Mouse (Mus musculus) CH12.LX (cell line): Measurements from ENCODE around the gene Ldha. TPM values are rescaled to one million over a fixed set of nuclear protein-coding genes. Genes with fewer than 3 reads are reported as not detected.

Experiments used
- DNase-seq: peaks from one replicate; pipeline ENCODE4 v3.0.0-alpha.2; 2013; ENCODE audit errors: extremely low read depth
- H3K27ac ChIP-seq: 2 replicates; pipeline ENCODE4 v1.5.1; 2012; ENCODE audit warnings: low read depth, mild to moderate bottlenecking, control low read depth, moderate library complexity; ENCODE audit not compliant: insufficient read depth
- H3K27me3 ChIP-seq: replicated peaks from 2 replicates; pipeline ENCODE3; 2012; ENCODE audit warnings: inconsistent platforms
- H3K36me3 ChIP-seq, 2 experiments: replicated peaks in 1 of 2; 2 replicates each; pipeline versions ENCODE3 to v1.6.1; 2012; ENCODE audit warnings: inconsistent platforms in 1 of 2, low read length in 1 of 2, mild to moderate bottlenecking in 1 of 2, mixed read lengths in 1 of 2, moderate library complexity in 1 of 2; ENCODE audit not compliant: control insufficient read depth in 1 of 2, insufficient read depth in 1 of 2
- H3K4me1 ChIP-seq, 2 experiments: 2 replicates each; pipeline ENCODE4 v1.6.1; 2012; ENCODE audit warnings: inconsistent platforms in 1 of 2, moderate library complexity in 1 of 2; ENCODE audit not compliant: insufficient read depth in 2 of 2, control insufficient read depth in 1 of 2
- H3K4me2 ChIP-seq: 2 replicates; pipeline ENCODE4 v1.6.1; 2012; ENCODE audit warnings: low read depth, mild to moderate bottlenecking, control low read depth; ENCODE audit not compliant: poor library complexity, insufficient read depth, severe bottlenecking
- H3K4me3 ChIP-seq, 3 experiments: fragments of 150-350 bp in 1 of 3; sonication (generic) in 1 of 3; replicated peaks in 1 of 3; 2 replicates each; pipeline versions ENCODE3 to v1.5.1; 2011 to 2012; ENCODE audit warnings: low read depth in 2 of 3, low read length in 2 of 3, mild to moderate bottlenecking in 2 of 3, moderate library complexity in 2 of 3, control low read depth in 1 of 3, improper control_type of control experiment in 1 of 3, inconsistent platforms in 1 of 3, mixed read lengths in 1 of 3; ENCODE audit not compliant: poor library complexity in 1 of 3
- H3K79me2 ChIP-seq: replicated peaks from 2 replicates; pipeline ENCODE4 v1.6.1; 2012; ENCODE audit warnings: mild to moderate bottlenecking, moderate library complexity; ENCODE audit not compliant: control insufficient read depth, poor library complexity, insufficient read depth, severe bottlenecking; ENCODE audit errors: extremely low read depth
- H3K9ac ChIP-seq: 2 replicates; pipeline ENCODE4 v1.6.1; 2012; ENCODE audit warnings: low read depth, mild to moderate bottlenecking, control low read depth, moderate library complexity; ENCODE audit not compliant: insufficient read depth
- H3K9me3 ChIP-seq: replicated peaks from 2 replicates; pipeline ENCODE3; 2012; ENCODE audit warnings: low read length, inconsistent platforms, mixed read lengths
- BHLHE40 ChIP-seq: IDR thresholded peaks from 2 replicates; pipeline ENCODE4 v1.6.1; 2011; ENCODE audit warnings: mild to moderate bottlenecking, low read depth, low read length, improper control_type of control experiment
- CHD2 ChIP-seq: IDR thresholded peaks from 2 replicates; pipeline ENCODE4 v1.6.1; 2011; ENCODE audit warnings: low read length, improper control_type of control experiment
- CTCF ChIP-seq, 2 experiments: IDR thresholded peaks in 1 of 2; conservative IDR thresholded peaks in 1 of 2; 2 replicates each; pipeline ENCODE4 v1.5.1; 2011 to 2012; ENCODE audit warnings: low read depth in 2 of 2, low read length in 2 of 2, improper control_type of control experiment in 1 of 2, inconsistent platforms in 1 of 2, mild to moderate bottlenecking in 1 of 2, moderate library complexity in 1 of 2
- E2F4 ChIP-seq: IDR thresholded peaks from 2 replicates; pipeline ENCODE4 v1.6.1; 2011; ENCODE audit warnings: low read depth, low read length, improper control_type of control experiment; ENCODE audit not compliant: insufficient replicate concordance
- EP300 ChIP-seq: IDR thresholded peaks from 2 replicates; pipeline ENCODE4 v1.6.1; 2011; ENCODE audit warnings: low read length, improper control_type of control experiment
- ETS1 ChIP-seq: conservative IDR thresholded peaks from 2 replicates; pipeline ENCODE4 v1.6.1; 2012; ENCODE audit warnings: low read depth, mild to moderate bottlenecking, inconsistent platforms, low read length, improper control_type of control experiment, moderate library complexity
- HCFC1 ChIP-seq: IDR thresholded peaks from 2 replicates; pipeline ENCODE4 v1.6.1; 2012; ENCODE audit warnings: low read depth, mild to moderate bottlenecking, inconsistent platforms, low read length, improper control_type of control experiment
- IRF4 ChIP-seq: IDR thresholded peaks from 2 replicates; pipeline ENCODE4 v1.6.1; 2014; ENCODE audit warnings: low read depth, mild to moderate bottlenecking, inconsistent platforms, low read length, improper control_type of control experiment
- JUN ChIP-seq: IDR thresholded peaks from 2 replicates; pipeline ENCODE4 v1.6.1; 2011; ENCODE audit warnings: low read depth, mild to moderate bottlenecking, low read length, improper control_type of control experiment, moderate library complexity; ENCODE audit not compliant: insufficient read depth
- JUND ChIP-seq: conservative IDR thresholded peaks from 2 replicates; pipeline ENCODE4 v1.6.1; 2011; ENCODE audit warnings: low read depth, low read length, improper control_type of control experiment
- KAT2A ChIP-seq: IDR thresholded peaks from 2 replicates; pipeline ENCODE4 v1.6.1; 2012; ENCODE audit warnings: low read length, improper control_type of control experiment, inconsistent platforms; ENCODE audit not compliant: insufficient replicate concordance
- MAFK ChIP-seq: IDR thresholded peaks from 2 replicates; pipeline ENCODE4 v1.6.1; 2011; ENCODE audit warnings: low read length, improper control_type of control experiment; ENCODE audit not compliant: insufficient replicate concordance
- MAX ChIP-seq: IDR thresholded peaks from 2 replicates; pipeline ENCODE4 v1.6.1; 2011; ENCODE audit warnings: low read length, improper control_type of control experiment
- MAZ ChIP-seq: IDR thresholded peaks from 2 replicates; pipeline ENCODE4 v1.6.1; 2012; ENCODE audit warnings: low read depth, mild to moderate bottlenecking, inconsistent platforms, low read length, improper control_type of control experiment, moderate library complexity
- MEF2A ChIP-seq: IDR thresholded peaks from 2 replicates; pipeline ENCODE4 v1.6.1; 2014; ENCODE audit warnings: low read depth, mild to moderate bottlenecking, inconsistent platforms, low read length, improper control_type of control experiment, borderline replicate concordance
- NELFE ChIP-seq: IDR thresholded peaks from 2 replicates; pipeline ENCODE4 v1.6.1; 2011; ENCODE audit warnings: low read depth, low read length, improper control_type of control experiment
- PAX5 ChIP-seq: IDR thresholded peaks from 2 replicates; pipeline ENCODE4 v1.6.1; 2012; ENCODE audit warnings: low read length, inconsistent platforms, mixed read lengths
- POLR2A ChIP-seq: IDR thresholded peaks from 2 replicates; pipeline ENCODE4 v1.6.1; 2011; ENCODE audit warnings: low read depth, mild to moderate bottlenecking, improper control_type of control experiment, low read length
- POLR2AphosphoS2 ChIP-seq: IDR thresholded peaks from 2 replicates; pipeline ENCODE4 v1.6.1; 2011; ENCODE audit warnings: low read depth, low read length, improper control_type of control experiment
- RAD21 ChIP-seq: IDR thresholded peaks from 2 replicates; pipeline ENCODE4 v1.6.1; 2011; ENCODE audit warnings: low read depth, mild to moderate bottlenecking, low read length, improper control_type of control experiment, moderate library complexity
- SMC3 ChIP-seq: IDR thresholded peaks from 2 replicates; pipeline ENCODE4 v1.6.1; 2011; ENCODE audit warnings: low read depth, low read length, improper control_type of control experiment
- TCF12 ChIP-seq: IDR thresholded peaks from 2 replicates; pipeline ENCODE4 v1.6.1; 2014; ENCODE audit warnings: low read depth, mild to moderate bottlenecking, inconsistent platforms, low read length, improper control_type of control experiment
- UBTF ChIP-seq: IDR thresholded peaks from 2 replicates; pipeline ENCODE4 v1.6.1; 2012; ENCODE audit warnings: low read depth, mild to moderate bottlenecking, inconsistent platforms, low read length, improper control_type of control experiment, moderate library complexity
- USF2 ChIP-seq: conservative IDR thresholded peaks from 2 replicates; pipeline ENCODE4 v1.6.1; 2011; ENCODE audit warnings: low read depth, low read length, improper control_type of control experiment
- ZC3H11A ChIP-seq: IDR thresholded peaks from 2 replicates; pipeline ENCODE4 v1.6.1; 2012; ENCODE audit warnings: low read depth, mild to moderate bottlenecking, inconsistent platforms, low read length, improper control_type of control experiment
- ZKSCAN1 ChIP-seq: IDR thresholded peaks from 2 replicates; pipeline ENCODE4 v1.6.1; 2012; ENCODE audit warnings: low read depth, inconsistent platforms, low read length, improper control_type of control experiment, borderline replicate concordance
- ZMIZ1 ChIP-seq: IDR thresholded peaks from 2 replicates; pipeline ENCODE4 v1.6.1; 2012; ENCODE audit warnings: low read depth, mild to moderate bottlenecking, inconsistent platforms, low read length, improper control_type of control experiment
- ZNF384 ChIP-seq: IDR thresholded peaks from 2 replicates; pipeline ENCODE4 v1.6.1; 2012; ENCODE audit warnings: low read depth, low read length, improper control_type of control experiment, inconsistent platforms
- dilution Hi-C: fragments of 300-500 bp; cut with MboI; formaldehyde crosslinking; loops from 2 replicates; pipeline ENCODE4 v1.14.3; 2020; ENCODE audit warnings: low sequenced_read_pairs; ENCODE audit not compliant: extremely low pct_unique_long_range_greater_than_20kb, extremely low pct_ligation_motif_present
- in situ Hi-C: fragments of 300-500 bp; cut with MboI; formaldehyde crosslinking; loops from 3 replicates; pipeline ENCODE4 v1.14.3; 2019; ENCODE audit warnings: low sequenced_read_pairs, low pct_ligation_motif_present, low pct_unique_long_range_greater_than_20kb, mixed read lengths
- polyA plus RNA-seq: library from polyadenylated mRNA; unstranded; fragments of >175 nt; gene quantifications from 2 replicates; pipeline ENCODE4 v1.2.1, GENCODE M21; 2012; ENCODE audit warnings: low read depth; ENCODE audit not compliant: insufficient read length
- total RNA-seq, 2 experiments: library from RNA; depleted of rRNA; stranded (reverse); fragments of 300-350 nt in 1 of 2; fragments of >200 nt in 1 of 2; gene quantifications; 2 replicates each; pipeline ENCODE4 v1.2.3; 2012 to 2014

Gene Ldha
- total and polyA plus RNA-seq, 3 experiments, result 970 to 1,555 (median 1,199) TPM

- no peaks in the 10 kb centered on the region for H3K9me3 ChIP-seq
- H3K4me1 ChIP-seq, result peaks cover 2 to 14% of the 10 kb centered on the region in 2 experiments; a peak in 2 of 4 replicates
- H3K36me3 ChIP-seq, result peaks cover 13 to 43% of the 10 kb centered on the region in 2 experiments
- H3K4me3 ChIP-seq, result no peak overlapping the region
- no peak overlapping the region for H3K9ac ChIP-seq
- H3K4me2 ChIP-seq, result no peak overlapping the region
- no peak for TF ChIP-seq SMC3
- TF ChIP-seq JUND, result no peak
- TF ChIP-seq, all 38 proteins: peak for 0
- Histone ChIP-seq H3K27me3 (no peaks in the 10 kb centered on the region), H3K27ac (no peak overlapping the region), H3K79me2 (no peaks in the 10 kb centered on the region)
- no peak for DNase-seq
- in situ Hi-C loops, result no loop called here
- dilution Hi-C loops, result no loop called here
Measured at GRCm38 (mm10) chr7:46827046-46827802, 14.1 kb upstream of the Ldha start.

DNA sequence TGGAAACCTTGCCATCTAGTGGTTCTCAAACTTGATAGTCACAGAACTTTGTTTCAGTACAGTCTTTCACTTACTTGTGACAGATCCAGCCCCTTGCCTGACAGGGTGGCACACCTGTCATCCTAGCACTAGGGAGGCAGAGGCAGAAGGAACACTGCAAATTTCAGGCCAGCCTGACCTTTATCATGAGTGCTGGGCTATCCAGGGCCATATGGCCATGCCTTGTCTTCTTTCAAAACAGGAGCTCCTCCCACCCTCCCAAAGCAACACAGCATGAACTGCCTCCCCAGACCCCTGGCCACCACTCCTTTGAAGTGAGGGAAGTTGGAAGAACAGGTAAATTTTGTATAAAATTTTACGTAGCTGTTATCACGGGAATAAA, 13.5 kb upstream of the Ldha start:
- Histone ChIP-seq H3K9ac (no peak overlapping the region), H3K4me1 (peaks cover 2 to 14% of the 10 kb centered on the region in 2 experiments; a peak in 2 of 4 replicates)

DNA sequence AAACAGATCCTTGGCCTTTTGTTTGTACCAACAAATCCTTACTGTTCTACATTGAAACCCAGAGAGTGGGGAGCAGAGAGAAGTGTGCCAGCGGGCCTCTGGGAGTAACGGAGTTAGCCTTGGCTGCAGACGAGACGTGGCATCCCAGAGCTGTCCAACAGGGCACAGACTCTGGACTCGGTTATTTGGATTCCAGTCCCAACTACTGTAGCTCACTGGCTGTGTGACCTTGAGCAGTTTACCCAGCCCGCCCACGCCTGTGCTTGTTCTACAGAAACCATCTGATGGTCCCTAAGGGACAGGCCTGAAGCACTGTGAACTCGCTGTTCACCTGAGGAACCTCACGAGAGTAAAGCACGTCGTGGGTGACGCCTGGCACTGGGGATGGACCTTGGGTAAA, 11.4 kb upstream of the Ldha start:
- Histone ChIP-seq H3K9me3 (no peaks in the 10 kb centered on the region), H3K4me3 (no peak overlapping the region), H3K9ac (no peak overlapping the region), H3K27me3 (no peaks in the 10 kb centered on the region), H3K27ac (no peak overlapping the region), H3K36me3 (peaks cover 0 to 20% of the 10 kb centered on the region in 2 experiments), H3K4me1 (peaks cover 2 to 23% of the 10 kb centered on the region in 2 experiments; a peak in 2 of 4 replicates), H3K4me2 (no peak overlapping the region), H3K79me2 (no peaks in the 10 kb centered on the region)
- in situ Hi-C loops, result no loop called here
- no peak for DNase-seq
- dilution Hi-C loops, result no loop called here
- TF ChIP-seq ZKSCAN1 (no peak), CTCF (conservative IDR thresholded peaks at IDR 0.05 in 1 of 2, IDR thresholded peaks at IDR 0.05 in 1 of 2; ENCODE audit: low read depth in 2 of 2, low read length in 2 of 2) (no peak), MEF2A (no peak), SMC3 (no peak), CHD2 (no peak), HCFC1 (no peak), TCF12 (no peak), ZC3H11A (no peak), MAZ (no peak), UBTF (no peak), IRF4 (no peak), ETS1 (no peak), ZNF384 (no peak), BHLHE40 (no peak), RAD21 (no peak), POLR2AphosphoS2 (no peak), JUN (no peak)

More for the DNA sequence above, 13.5 kb upstream of the Ldha start:
- H3K36me3 ChIP-seq, result peaks cover 7 to 37% of the 10 kb centered on the region in 2 experiments
- no peak overlapping the region for H3K4me3 ChIP-seq
- no peak for DNase-seq
- H3K27ac ChIP-seq, result no peak overlapping the region
- H3K27me3 ChIP-seq, result no peaks in the 10 kb centered on the region
- no peak for TF ChIP-seq EP300
- TF ChIP-seq POLR2A, result no peak
- no peak for TF ChIP-seq ZC3H11A
- TF ChIP-seq USF2, result no peak
- TF ChIP-seq ZKSCAN1, result no peak
- TF ChIP-seq MAZ, result no peak
- TF ChIP-seq JUND, result no peak
- TF ChIP-seq ZMIZ1, result no peak
- TF ChIP-seq KAT2A, result no peak
- TF ChIP-seq MAX, result no peak
- TF ChIP-seq PAX5, result no peak
- no peak for TF ChIP-seq MAFK
- TF ChIP-seq E2F4, result no peak
- TF ChIP-seq NELFE, result no peak
- no peak for TF ChIP-seq HCFC1
- TF ChIP-seq UBTF, result no peak
- TF ChIP-seq JUN, result no peak
- no peak for TF ChIP-seq CHD2
- TF ChIP-seq SMC3, result no peak
- no peak overlapping the region for H3K4me2 ChIP-seq
- H3K9me3 ChIP-seq, result no peaks in the 10 kb centered on the region
- in situ Hi-C loops, result no loop called here
- no peaks in the 10 kb centered on the region for H3K79me2 ChIP-seq
- dilution Hi-C loops, result no loop called here
